Mouse (Mus musculus): Measurements from ENCODE around the gene Scarf2. TPM values are rescaled to one million over a fixed set of nuclear protein-coding genes. Genes with fewer than 3 reads are reported as not detected.
A peak's percentile ranks its signal among the peaks of the same experiment; 100 is the strongest.

Scarf2 gene
- total RNA-seq, 1 experiment = 8.1 TPM

GRCm38 (mm10) chr16:17834543-17834942 lies 37.5 kb downstream of the Scarf2 start:
- no peaks in the 10 kb centered on the region for H3K36me3 ChIP-seq (ENCODE audit: control insufficient read depth, insufficient read depth, low read length, poor library complexity, severe bottlenecking)
- in situ Hi-C loops (cut with MboI; ENCODE audit: low sequenced_read_pairs in 2 of 2, unreplicated experiment in 2 of 2) = no loop called here
- no peaks in the 10 kb centered on the region for H3K4me1 ChIP-seq (ENCODE audit: control insufficient read depth in 2 of 2, insufficient read depth in 2 of 2, low read length in 2 of 2, poor library complexity in 1 of 2)
- peak overlapping the region in 1 of 2 experiments; percentile 71; a peak in 1 of 4 replicates for H3K4me3 ChIP-seq (ENCODE audit: insufficient read depth in 1 of 2, low read depth in 1 of 2, low read length in 2 of 2, poor library complexity in 1 of 2, severe bottlenecking in 1 of 2)
- TF ChIP-seq HCFC1 (IDR thresholded peaks at IDR 0.05; ENCODE audit: borderline replicate concordance, insufficient read depth, low read length) = no peak
- no peak for TF ChIP-seq MAFK (IDR thresholded peaks at IDR 0.05; ENCODE audit: insufficient read depth, low read depth, low read length)
- no peak for TF ChIP-seq ZNF384 (IDR thresholded peaks at IDR 0.05; ENCODE audit: low read depth, low read length)
- TF ChIP-seq CHD2 (IDR thresholded peaks at IDR 0.05; ENCODE audit: low read depth, low read length) = no peak
- TF ChIP-seq ZC3H11A (IDR thresholded peaks at IDR 0.05; ENCODE audit: borderline replicate concordance, low read depth, low read length) = no peak
- no peaks in the 10 kb centered on the region for H3K9me3 ChIP-seq (ENCODE audit: control insufficient read depth, insufficient read depth, low read depth, low read length)
- no peak for DNase-seq (ENCODE audit: low read depth, low spot score)
- no peak overlapping the region for H3K27ac ChIP-seq (ENCODE audit: insufficient read depth, low read depth, low read length, poor library complexity, severe bottlenecking)
- no peak overlapping the region for H3K9ac ChIP-seq (ENCODE audit: insufficient read depth, low read depth, low read length, poor library complexity, severe bottlenecking)

- TF ChIP-seq CHD2 (IDR thresholded peaks at IDR 0.05; ENCODE audit: low read depth, low read length) (no peak), HCFC1 (IDR thresholded peaks at IDR 0.05; ENCODE audit: borderline replicate concordance, insufficient read depth, low read length) (no peak), MAFK (IDR thresholded peaks at IDR 0.05; ENCODE audit: insufficient read depth, low read depth, low read length) (no peak), ZNF384 (IDR thresholded peaks at IDR 0.05; ENCODE audit: low read depth, low read length) (no peak), ZC3H11A (IDR thresholded peaks at IDR 0.05; ENCODE audit: borderline replicate concordance, low read depth, low read length) (no peak)
- no peak overlapping the region for H3K4me3 ChIP-seq (ENCODE audit: insufficient read depth in 1 of 2, low read depth in 1 of 2, low read length in 2 of 2, poor library complexity in 1 of 2, severe bottlenecking in 1 of 2)
- no peaks in the 10 kb centered on the region for H3K4me1 ChIP-seq (ENCODE audit: control insufficient read depth in 2 of 2, insufficient read depth in 2 of 2, low read length in 2 of 2, poor library complexity in 1 of 2)
- H3K9ac ChIP-seq (ENCODE audit: insufficient read depth, low read depth, low read length, poor library complexity, severe bottlenecking) = no peak overlapping the region
- DNase-seq (ENCODE audit: low read depth, low spot score) = no peak
- no peaks in the 10 kb centered on the region for H3K36me3 ChIP-seq (ENCODE audit: control insufficient read depth, insufficient read depth, low read length, poor library complexity, severe bottlenecking)
- in situ Hi-C loops (cut with MboI; ENCODE audit: low sequenced_read_pairs in 2 of 2, unreplicated experiment in 2 of 2) = no loop called here
- H3K9me3 ChIP-seq (ENCODE audit: control insufficient read depth, insufficient read depth, low read depth, low read length) = no peaks in the 10 kb centered on the region
- H3K27ac ChIP-seq (ENCODE audit: insufficient read depth, low read depth, low read length, poor library complexity, severe bottlenecking) = no peak overlapping the region
These were observed 38.4 kb downstream of the Scarf2 start for GRCm38 (mm10) chr16:17835481-17835880.

- no peak for DNase-seq (ENCODE audit: low read depth, low spot score)
- in situ Hi-C loops (cut with MboI; ENCODE audit: low sequenced_read_pairs in 2 of 2, unreplicated experiment in 2 of 2) = no loop called here
These were observed 41.0 kb downstream of the Scarf2 start, which contains the start of gene Car15 for GRCm38 (mm10) chr16:17838051-17838450. Gene Car15, minus strand, starts transcription at chr16:17838364.

GRCm38 (mm10) chr16:17839976-17840375 lies 42.9 kb downstream of the Scarf2 start:
- TF ChIP-seq HCFC1 (IDR thresholded peaks at IDR 0.05; ENCODE audit: borderline replicate concordance, insufficient read depth, low read length) (no peak), CHD2 (IDR thresholded peaks at IDR 0.05; ENCODE audit: low read depth, low read length) (no peak), ZNF384 (IDR thresholded peaks at IDR 0.05; ENCODE audit: low read depth, low read length) (no peak), ZC3H11A (IDR thresholded peaks at IDR 0.05; ENCODE audit: borderline replicate concordance, low read depth, low read length) (no peak), MAFK (IDR thresholded peaks at IDR 0.05; ENCODE audit: insufficient read depth, low read depth, low read length) (no peak)
- H3K4me1 ChIP-seq (ENCODE audit: control insufficient read depth in 2 of 2, insufficient read depth in 2 of 2, low read length in 2 of 2, poor library complexity in 1 of 2) = no peaks in the 10 kb centered on the region
- no peak overlapping the region for H3K27ac ChIP-seq (ENCODE audit: insufficient read depth, low read depth, low read length, poor library complexity, severe bottlenecking)
- H3K9ac ChIP-seq (ENCODE audit: insufficient read depth, low read depth, low read length, poor library complexity, severe bottlenecking) = no peak overlapping the region
- no peak for DNase-seq (ENCODE audit: low read depth, low spot score)
- no peak overlapping the region for H3K4me3 ChIP-seq (ENCODE audit: insufficient read depth in 1 of 2, low read depth in 1 of 2, low read length in 2 of 2, poor library complexity in 1 of 2, severe bottlenecking in 1 of 2)
- in situ Hi-C loops (cut with MboI; ENCODE audit: low sequenced_read_pairs in 2 of 2, unreplicated experiment in 2 of 2) = no loop called here
- H3K36me3 ChIP-seq (ENCODE audit: control insufficient read depth, insufficient read depth, low read length, poor library complexity, severe bottlenecking) = peaks cover 35% of the 10 kb centered on the region
- no peaks in the 10 kb centered on the region for H3K9me3 ChIP-seq (ENCODE audit: control insufficient read depth, insufficient read depth, low read depth, low read length)

More at GRCm38 (mm10) chr16:17838051-17838450, 41.0 kb downstream of the Scarf2 start, which contains the start of gene Car15:
- peaks cover 19% of the 10 kb centered on the region for H3K36me3 ChIP-seq (ENCODE audit: control insufficient read depth, insufficient read depth, low read length, poor library complexity, severe bottlenecking)
- no peak within 1 kb of the TSS for H3K4me3 ChIP-seq (ENCODE audit: insufficient read depth in 1 of 2, low read depth in 1 of 2, low read length in 2 of 2, poor library complexity in 1 of 2, severe bottlenecking in 1 of 2)
- no peaks in the 10 kb centered on the region for H3K4me1 ChIP-seq (ENCODE audit: control insufficient read depth in 2 of 2, insufficient read depth in 2 of 2, low read length in 2 of 2, poor library complexity in 1 of 2)
- TF ChIP-seq ZC3H11A (IDR thresholded peaks at IDR 0.05; ENCODE audit: borderline replicate concordance, low read depth, low read length) (no peak), CHD2 (IDR thresholded peaks at IDR 0.05; ENCODE audit: low read depth, low read length) (no peak), HCFC1 (IDR thresholded peaks at IDR 0.05; ENCODE audit: borderline replicate concordance, insufficient read depth, low read length) (no peak), MAFK (IDR thresholded peaks at IDR 0.05; ENCODE audit: insufficient read depth, low read depth, low read length) (no peak)
- H3K9me3 ChIP-seq (ENCODE audit: control insufficient read depth, insufficient read depth, low read depth, low read length) = no peaks in the 10 kb centered on the region
- no peak within 1 kb of the TSS for H3K27ac ChIP-seq (ENCODE audit: insufficient read depth, low read depth, low read length, poor library complexity, severe bottlenecking)
- H3K9ac ChIP-seq (ENCODE audit: insufficient read depth, low read depth, low read length, poor library complexity, severe bottlenecking) = no peak within 1 kb of the TSS

- in situ Hi-C loops (cut with MboI; ENCODE audit: low sequenced_read_pairs in 2 of 2, unreplicated experiment in 2 of 2) = no loop called here
- Histone ChIP-seq H3K27ac (ENCODE audit: insufficient read depth, low read depth, low read length, poor library complexity, severe bottlenecking) (no peak overlapping the region), H3K36me3 (ENCODE audit: control insufficient read depth, insufficient read depth, low read length, poor library complexity, severe bottlenecking) (peaks cover 42% of the 10 kb centered on the region), H3K9ac (ENCODE audit: insufficient read depth, low read depth, low read length, poor library complexity, severe bottlenecking) (no peak overlapping the region), H3K9me3 (ENCODE audit: control insufficient read depth, insufficient read depth, low read depth, low read length) (no peaks in the 10 kb centered on the region), H3K4me1 (ENCODE audit: control insufficient read depth in 2 of 2, insufficient read depth in 2 of 2, low read length in 2 of 2, poor library complexity in 1 of 2) (no peaks in the 10 kb centered on the region), H3K4me3 (ENCODE audit: insufficient read depth in 1 of 2, low read depth in 1 of 2, low read length in 2 of 2, poor library complexity in 1 of 2, severe bottlenecking in 1 of 2) (no peak overlapping the region)
- DNase-seq (ENCODE audit: low read depth, low spot score) = no peak
- no peak for TF ChIP-seq ZC3H11A (IDR thresholded peaks at IDR 0.05; ENCODE audit: borderline replicate concordance, low read depth, low read length)
- no peak for TF ChIP-seq CHD2 (IDR thresholded peaks at IDR 0.05; ENCODE audit: low read depth, low read length)
- TF ChIP-seq ZNF384 (IDR thresholded peaks at IDR 0.05; ENCODE audit: low read depth, low read length) = no peak
- no peak for TF ChIP-seq MAFK (IDR thresholded peaks at IDR 0.05; ENCODE audit: insufficient read depth, low read depth, low read length)
- no peak for TF ChIP-seq HCFC1 (IDR thresholded peaks at IDR 0.05; ENCODE audit: borderline replicate concordance, insufficient read depth, low read length)
These were observed 45.4 kb downstream of the Scarf2 start for GRCm38 (mm10) chr16:17842437-17842836.
